Mouse (Mus musculus) embryonic facial prominence, embryonic 14.5 days (tissue): ENCODE data around the gene Gpr82. TPM values are rescaled to one million over a fixed set of nuclear protein-coding genes. Genes with fewer than 3 reads are reported as not detected.

Source experiments
- ATAC-seq: fragments of 200-750 bp; cut with Nextera tagmentation; 2 replicates; pipeline ENCODE4 v1.8.0; 2017; ENCODE audit warnings: low read depth, moderate number of reproducible peaks, moderate TSS enrichment
- DNase-seq: peaks from one replicate; pipeline ENCODE4 v3.0.0-alpha.2; 2015; ENCODE audit warnings: low spot score
- H3K27ac ChIP-seq: fragments of 300-500 bp; sonication (generic); replicated peaks from 2 replicates; pipeline ENCODE4 v1.5.1; 2014; ENCODE audit warnings: low read depth, mild to moderate bottlenecking, low read length, moderate library complexity
- H3K27me3 ChIP-seq: fragments of 300-500 bp; sonication (generic); replicated peaks from 2 replicates; pipeline ENCODE4 v1.6.1; 2014; ENCODE audit warnings: low read length; ENCODE audit not compliant: control insufficient read depth, insufficient read depth
- H3K36me3 ChIP-seq: fragments of 300-500 bp; sonication (generic); 2 replicates; pipeline ENCODE4 v1.6.1; 2014; ENCODE audit warnings: low read length, mixed read lengths; ENCODE audit not compliant: control insufficient read depth, insufficient read depth
- H3K4me1 ChIP-seq: fragments of 300-500 bp; sonication (generic); 2 replicates; pipeline ENCODE4 v1.6.1; 2014; ENCODE audit warnings: antibody characterized with exemption, low read length; ENCODE audit not compliant: control insufficient read depth, insufficient read depth
- H3K4me2 ChIP-seq: fragments of 300-500 bp; sonication (generic); 2 replicates; pipeline ENCODE4 v1.6.1; 2014; ENCODE audit warnings: low read depth, mild to moderate bottlenecking, low read length, moderate library complexity, mixed read lengths
- H3K4me3 ChIP-seq: fragments of 300-500 bp; sonication (generic); 2 replicates; pipeline ENCODE4 v1.5.1; 2014; ENCODE audit warnings: low read depth, mild to moderate bottlenecking, low read length
- H3K9ac ChIP-seq: fragments of 300-500 bp; sonication (generic); 2 replicates; pipeline ENCODE4 v1.6.1; 2014; ENCODE audit warnings: low read depth, mild to moderate bottlenecking, low read length, moderate library complexity, mixed read lengths
- H3K9me3 ChIP-seq: fragments of 300-500 bp; sonication (generic); 2 replicates; pipeline ENCODE4 v1.6.1; 2016; ENCODE audit warnings: low read length; ENCODE audit not compliant: control insufficient read depth
- WGBS: fragments of 180-500 bp; shearing (Covaris S2); extraction: QIAGEN DNeasy Blood & Tissue Kit; methylation state at CpG from one replicate; pipeline ENCODE4 v1.1.7; 2014; 5-methylcytosine and 5-hydroxymethylcytosine counted together
- polyA plus RNA-seq: library from polyadenylated mRNA; unstranded; fragments of >200 nt; fragmentation: Nextera tagmentation; extraction: Ambion mirVana; gene quantifications from 2 replicates; pipeline ENCODE4 v1.2.1, GENCODE M21; 2014

Gene Gpr82
- polyA plus RNA-seq, 1 experiment from 2014 or later: 0.07 TPM

GRCm38 (mm10) chrX:13670342-13670741, 9.2 kb downstream of the Gpr82 start:
- Histone ChIP-seq H3K4me1 (no peaks in the 10 kb centered on the region), H3K27me3 (no peaks in the 10 kb centered on the region), H3K27ac (no peak overlapping the region), H3K4me2 (no peak overlapping the region), H3K9ac (no peak overlapping the region), H3K9me3 (no peaks in the 10 kb centered on the region), H3K36me3 (no peaks in the 10 kb centered on the region), H3K4me3 (no peak overlapping the region)
- no peak for DNase-seq
- 76% methylated on average over 3 of the region's 3 CpGs for WGBS
- no peak for ATAC-seq

GRCm38 (mm10) chrX:13673001-13673400, 11.8 kb downstream of the Gpr82 start:
- Histone ChIP-seq H3K4me3 (no peak overlapping the region), H3K36me3 (no peaks in the 10 kb centered on the region), H3K4me2 (no peak overlapping the region), H3K27me3 (no peaks in the 10 kb centered on the region), H3K9ac (no peak overlapping the region), H3K27ac (no peak overlapping the region), H3K4me1 (no peaks in the 10 kb centered on the region), H3K9me3 (no peaks in the 10 kb centered on the region)
- DNase-seq: peak; percentile 33
- 0 out of 2 replicates have a peak, but pooled peaks have one; percentile 37 for ATAC-seq
- 79% methylated on average over 3 of the region's 3 CpGs for WGBS

GRCm38 (mm10) chrX:13681748-13682147, 20.6 kb downstream of the Gpr82 start:
- Histone ChIP-seq H3K4me3 (no peak overlapping the region), H3K27ac (no peak overlapping the region), H3K36me3 (no peaks in the 10 kb centered on the region), H3K9me3 (no peaks in the 10 kb centered on the region), H3K4me1 (no peaks in the 10 kb centered on the region), H3K4me2 (no peak overlapping the region), H3K27me3 (no peaks in the 10 kb centered on the region), H3K9ac (no peak overlapping the region)
- ATAC-seq: no peak
- DNase-seq: no peak
- 85% methylated on average over 3 of the region's 3 CpGs for WGBS

GRCm38 (mm10) chrX:13686589-13686988, 25.4 kb downstream of the Gpr82 start:
- 94% methylated on average over 1 of the region's 1 CpGs for WGBS

GRCm38 (mm10) chrX:13688356-13688755, 27.2 kb downstream of the Gpr82 start:
- Histone ChIP-seq H3K27me3 (no peaks in the 10 kb centered on the region), H3K4me1 (no peaks in the 10 kb centered on the region), H3K9me3 (no peaks in the 10 kb centered on the region), H3K4me2 (no peak overlapping the region), H3K27ac (no peak overlapping the region), H3K9ac (no peak overlapping the region), H3K36me3 (no peaks in the 10 kb centered on the region), H3K4me3 (no peak overlapping the region)
- DNase-seq (no peak), ATAC-seq (no peak)
- 57% methylated on average over 2 of the region's 2 CpGs for WGBS

More at GRCm38 (mm10) chrX:13686589-13686988, 25.4 kb downstream of the Gpr82 start:
- Histone ChIP-seq H3K4me2 (no peak overlapping the region), H3K9me3 (no peaks in the 10 kb centered on the region), H3K36me3 (no peaks in the 10 kb centered on the region), H3K4me1 (no peaks in the 10 kb centered on the region), H3K27ac (no peak overlapping the region), H3K9ac (no peak overlapping the region), H3K4me3 (no peak overlapping the region), H3K27me3 (no peaks in the 10 kb centered on the region)
- ATAC-seq (no peak), DNase-seq (no peak)

- H3K4me1 ChIP-seq: no peaks in the 10 kb centered on the region
- H3K9me3 ChIP-seq: no peaks in the 10 kb centered on the region
- ATAC-seq (no peak), DNase-seq (no peak)
- H3K4me3 ChIP-seq: no peak overlapping the region
- H3K27me3 ChIP-seq: no peaks in the 10 kb centered on the region
- H3K27ac ChIP-seq: no peak overlapping the region
- H3K36me3 ChIP-seq: no peaks in the 10 kb centered on the region
- 81% methylated on average over 4 of the region's 4 CpGs for WGBS
- H3K4me2 ChIP-seq: no peak overlapping the region
- H3K9ac ChIP-seq: no peak overlapping the region
Measured at GRCm38 (mm10) chrX:13691865-13692264, 30.7 kb downstream of the Gpr82 start.

- ATAC-seq: no peak
- Histone ChIP-seq H3K4me1 (no peaks in the 10 kb centered on the region), H3K36me3 (no peaks in the 10 kb centered on the region), H3K4me2 (no peak overlapping the region), H3K9me3 (no peaks in the 10 kb centered on the region), H3K27me3 (no peaks in the 10 kb centered on the region), H3K4me3 (no peak overlapping the region), H3K27ac (no peak overlapping the region), H3K9ac (no peak overlapping the region)
- 90% methylated on average over 3 of the region's 3 CpGs for WGBS
- no peak for DNase-seq
Measured at GRCm38 (mm10) chrX:13700681-13701080, 39.5 kb downstream of the Gpr82 start.

- Histone ChIP-seq H3K27ac (no peak overlapping the region), H3K4me1 (no peaks in the 10 kb centered on the region), H3K36me3 (no peaks in the 10 kb centered on the region), H3K27me3 (no peaks in the 10 kb centered on the region), H3K9me3 (no peaks in the 10 kb centered on the region), H3K9ac (no peak overlapping the region), H3K4me2 (no peak overlapping the region), H3K4me3 (no peak overlapping the region)
- DNase-seq (peak; percentile 85), ATAC-seq (no peak)
- 27% methylated on average over 2 of the region's 2 CpGs for WGBS
Measured at GRCm38 (mm10) chrX:13705051-13705450, 43.9 kb downstream of the Gpr82 start.

- H3K27me3 ChIP-seq: no peaks in the 10 kb centered on the region
- DNase-seq (peak; percentile 48), ATAC-seq (0 out of 2 replicates have a peak, but pooled peaks have one; percentile 30)
- WGBS: 35% methylated on average over 2 of the region's 2 CpGs
- H3K9me3 ChIP-seq: no peaks in the 10 kb centered on the region
- no peaks in the 10 kb centered on the region for H3K36me3 ChIP-seq
- no peak overlapping the region for H3K4me2 ChIP-seq
- H3K4me1 ChIP-seq: no peaks in the 10 kb centered on the region
- H3K27ac ChIP-seq: no peak overlapping the region
- H3K9ac ChIP-seq: no peak overlapping the region
- H3K4me3 ChIP-seq: no peak overlapping the region
Measured at GRCm38 (mm10) chrX:13710174-13710573, 49.0 kb downstream of the Gpr82 start.
